Mouse (Mus musculus) liver, embryonic 11.5 days (tissue): ENCODE results near the gene Hps4. TPM values are rescaled to one million over a fixed set of nuclear protein-coding genes. Genes with fewer than 3 reads are reported as not detected.

Source experiments
- ATAC-seq: fragments of 200-750 bp; cut with Nextera tagmentation; replicated peaks from 2 replicates; pipeline ENCODE4 v1.8.0; 2017; ENCODE audit warnings: moderate number of reproducible peaks, mild to moderate bottlenecking, moderate TSS enrichment, moderate library complexity; ENCODE audit not compliant: low FRiP score
- DNase-seq: peaks from one replicate; pipeline ENCODE4 v3.0.0-alpha.2; 2017; ENCODE audit warnings: low spot score
- H3K27ac ChIP-seq: fragments of 300-500 bp; sonication (generic); 2 replicates; pipeline ENCODE4 v1.5.1; 2014; ENCODE audit warnings: mild to moderate bottlenecking, low read depth, low read length, control low read depth
- H3K27me3 ChIP-seq: fragments of 300-500 bp; sonication (generic); replicated peaks from 2 replicates; pipeline ENCODE4 v1.6.1; 2014; ENCODE audit warnings: low read length, mixed read lengths; ENCODE audit not compliant: control insufficient read depth, insufficient read depth
- H3K36me3 ChIP-seq: fragments of 300-500 bp; sonication (generic); 2 replicates; pipeline ENCODE4 v1.6.1; 2014; ENCODE audit warnings: mild to moderate bottlenecking, low read length, moderate library complexity, mixed read lengths; ENCODE audit not compliant: control insufficient read depth, insufficient read depth
- H3K4me1 ChIP-seq: fragments of 300-500 bp; sonication (generic); replicated peaks from 2 replicates; pipeline ENCODE4 v1.6.1; 2014; ENCODE audit warnings: low read length, mixed read lengths; ENCODE audit not compliant: control insufficient read depth, insufficient read depth
- H3K4me2 ChIP-seq: fragments of 300-500 bp; sonication (generic); 2 replicates; pipeline ENCODE4 v1.6.1; 2014; ENCODE audit warnings: mild to moderate bottlenecking, control low read depth, moderate library complexity
- H3K4me3 ChIP-seq: fragments of 300-500 bp; sonication (generic); 2 replicates; pipeline ENCODE4 v1.5.1; 2014; ENCODE audit warnings: low read depth, low read length, control low read depth
- H3K9ac ChIP-seq: fragments of 300-500 bp; sonication (generic); 2 replicates; pipeline ENCODE4 v1.6.1; 2014; ENCODE audit warnings: low read depth, low read length, control low read depth
- H3K9me3 ChIP-seq: fragments of 300-500 bp; sonication (generic); 2 replicates; pipeline ENCODE4 v1.6.1; 2016; ENCODE audit warnings: low read length, inconsistent platforms, mixed read lengths; ENCODE audit not compliant: control insufficient read depth
- WGBS: fragments of 180-500 bp; shearing (Covaris S2); extraction: QIAGEN DNeasy Blood & Tissue Kit; methylation state at CpG from one replicate; pipeline ENCODE4 v1.1.7; 2014; 5-methylcytosine and 5-hydroxymethylcytosine counted together
- polyA plus RNA-seq: library from polyadenylated mRNA; unstranded; fragments of >200 nt; fragmentation: Nextera tagmentation; extraction: Ambion mirVana; gene quantifications from 2 replicates; pipeline ENCODE4 v1.2.1, GENCODE M21; 2014

Gene Hps4
- polyA plus RNA-seq, 1 experiment from 2014 or later, result 32.2 TPM

DNA sequence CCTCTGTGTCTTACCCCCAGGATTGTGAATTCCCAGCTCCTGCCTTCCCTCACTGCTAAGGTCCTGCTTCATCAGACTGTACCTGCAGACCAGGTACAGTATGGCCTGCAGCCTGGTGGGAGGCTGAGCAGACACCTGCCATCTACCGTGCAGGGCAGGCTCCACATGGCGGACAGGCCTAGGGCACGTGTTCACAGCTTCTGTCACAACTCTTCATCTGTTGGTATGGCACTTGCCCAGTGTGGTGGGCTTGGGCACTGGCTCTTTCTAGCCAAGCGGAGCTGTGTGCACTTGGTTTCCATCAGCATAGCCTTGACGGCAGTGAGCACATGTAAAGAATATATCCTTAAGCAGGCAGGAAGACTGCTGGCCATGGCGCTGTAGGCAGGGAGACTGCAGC, 24.0 kb downstream of the Hps4 start:
- WGBS, result 92% methylated on average over 6 of the region's 6 CpGs
- no peak for ATAC-seq
- H3K36me3 ChIP-seq, result peaks cover 22% of the 10 kb centered on the region; the same call in 1 of the 2 replicates

DNA sequence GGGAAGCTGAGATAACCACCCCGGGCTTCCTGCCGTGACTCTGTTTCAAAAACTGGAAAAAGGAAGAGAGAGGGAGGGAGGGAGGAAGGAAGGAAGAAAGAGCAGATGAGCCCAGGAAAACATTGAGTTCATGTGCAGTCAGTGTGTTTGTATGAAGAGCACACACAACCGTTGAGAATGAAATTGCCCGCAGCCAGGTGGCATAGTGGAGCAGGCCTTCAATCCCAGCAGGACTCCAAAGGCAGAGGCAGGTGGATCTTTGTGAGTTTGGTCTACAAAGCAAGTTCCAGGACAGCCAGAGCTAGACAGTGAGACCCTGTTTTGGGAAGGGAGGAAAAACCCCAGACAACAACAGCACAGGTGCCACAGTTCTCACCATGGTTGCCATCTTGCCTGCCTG, 24.5 kb downstream of the Hps4 start:
- Histone ChIP-seq H3K36me3 (peaks cover 19% of the 10 kb centered on the region; the same call in 1 of the 2 replicates), H3K27me3 (no peaks in the 10 kb centered on the region), H3K9ac (no peak overlapping the region), H3K4me3 (no peak overlapping the region), H3K4me1 (no peaks in the 10 kb centered on the region), H3K27ac (no peak overlapping the region), H3K9me3 (no peaks in the 10 kb centered on the region), H3K4me2 (no peak overlapping the region)
- ATAC-seq (no peak), DNase-seq (no peak)
- 85% methylated on average over 4 of the region's 4 CpGs for WGBS

More for the DNA sequence above, 24.0 kb downstream of the Hps4 start:
- Histone ChIP-seq H3K4me1 (no peaks in the 10 kb centered on the region), H3K9ac (no peak overlapping the region), H3K27me3 (no peaks in the 10 kb centered on the region), H3K4me2 (no peak overlapping the region), H3K4me3 (no peak overlapping the region), H3K9me3 (no peaks in the 10 kb centered on the region), H3K27ac (no peak overlapping the region)
- DNase-seq, result no peak

DNA sequence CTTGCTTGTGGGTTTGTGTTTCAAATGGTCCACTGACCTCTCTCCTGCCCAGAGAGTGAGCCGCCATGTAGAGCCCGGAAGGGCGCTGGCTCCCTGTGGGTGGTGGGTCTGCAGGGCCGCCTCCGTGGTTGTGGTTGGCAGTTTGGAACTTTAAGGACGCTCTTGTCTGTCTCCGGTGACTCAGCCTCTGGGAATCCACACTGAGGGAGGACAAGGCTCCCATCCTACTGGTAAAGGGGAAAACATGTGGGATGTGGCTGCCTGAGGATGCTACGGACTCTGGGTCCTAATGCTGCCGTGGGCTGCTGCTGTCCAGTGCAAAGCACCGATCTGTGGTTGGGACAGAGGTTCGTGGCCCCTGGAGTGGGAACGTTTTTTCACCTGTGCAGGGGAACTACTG, 25.0 kb downstream of the Hps4 start:
- H3K4me2 ChIP-seq, result no peak overlapping the region
- no peak overlapping the region for H3K4me3 ChIP-seq
- ATAC-seq (no peak), DNase-seq (no peak)
- WGBS, result 83% methylated on average over 12 of the region's 12 CpGs
- H3K4me1 ChIP-seq, result no peaks in the 10 kb centered on the region
- no peak overlapping the region for H3K27ac ChIP-seq
- no peaks in the 10 kb centered on the region for H3K27me3 ChIP-seq
- no peak overlapping the region for H3K9ac ChIP-seq
- H3K9me3 ChIP-seq, result no peaks in the 10 kb centered on the region
- H3K36me3 ChIP-seq, result peaks cover 22% of the 10 kb centered on the region; the same call in 1 of the 2 replicates

DNA sequence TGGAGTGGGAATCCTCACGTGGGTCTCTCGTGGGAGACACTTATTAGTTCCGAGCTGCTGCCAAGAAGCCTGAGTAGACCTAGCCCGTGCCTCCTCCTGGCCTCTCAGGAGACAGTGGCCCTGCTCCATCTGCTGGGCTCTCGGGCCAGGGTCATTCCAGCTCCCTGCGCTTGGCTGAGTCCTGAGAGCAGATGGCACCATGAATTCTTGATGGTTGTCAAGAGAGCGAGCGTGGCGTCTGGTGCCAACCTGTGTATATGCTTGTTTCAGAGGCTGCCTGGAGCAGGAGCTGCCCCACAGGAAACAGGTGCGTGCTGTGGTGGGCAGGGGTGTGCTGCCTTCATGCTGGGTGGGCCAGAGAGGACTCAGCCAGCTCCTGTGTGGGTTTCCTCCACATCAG, 25.8 kb downstream of the Hps4 start:
- DNase-seq (no peak), ATAC-seq (no peak)
- Histone ChIP-seq H3K9ac (no peak overlapping the region), H3K27ac (no peak overlapping the region), H3K4me2 (no peak overlapping the region), H3K4me1 (no peaks in the 10 kb centered on the region), H3K9me3 (no peaks in the 10 kb centered on the region), H3K27me3 (no peaks in the 10 kb centered on the region), H3K4me3 (no peak overlapping the region), H3K36me3 (peaks cover 19% of the 10 kb centered on the region; the same call in 1 of the 2 replicates)
- 88% methylated on average over 10 of the region's 10 CpGs for WGBS

DNA sequence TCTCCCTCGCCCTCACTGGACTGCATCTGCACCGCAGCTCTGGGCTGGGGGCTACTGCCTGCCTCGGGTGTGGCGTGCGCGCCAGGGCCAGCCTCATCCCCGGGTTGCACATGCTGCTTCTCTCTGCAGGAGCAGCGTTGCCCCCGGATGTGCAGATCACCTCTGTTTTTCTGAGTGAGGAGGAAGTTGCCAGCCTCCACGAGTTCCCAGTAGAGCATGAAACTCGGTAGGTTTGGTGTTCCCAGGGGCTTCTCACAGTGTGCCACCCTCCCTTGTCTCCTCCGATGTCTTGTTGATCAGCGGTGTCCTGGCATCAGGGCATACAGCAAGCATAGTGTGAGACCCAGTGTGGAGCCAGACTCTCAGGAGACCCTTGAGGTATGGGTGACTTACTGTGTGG, 26.4 kb downstream of the Hps4 start:
- WGBS, result 91% methylated on average over 13 of the region's 13 CpGs
- H3K36me3 ChIP-seq, result peaks cover 22% of the 10 kb centered on the region; the same call in 1 of the 2 replicates

DNA sequence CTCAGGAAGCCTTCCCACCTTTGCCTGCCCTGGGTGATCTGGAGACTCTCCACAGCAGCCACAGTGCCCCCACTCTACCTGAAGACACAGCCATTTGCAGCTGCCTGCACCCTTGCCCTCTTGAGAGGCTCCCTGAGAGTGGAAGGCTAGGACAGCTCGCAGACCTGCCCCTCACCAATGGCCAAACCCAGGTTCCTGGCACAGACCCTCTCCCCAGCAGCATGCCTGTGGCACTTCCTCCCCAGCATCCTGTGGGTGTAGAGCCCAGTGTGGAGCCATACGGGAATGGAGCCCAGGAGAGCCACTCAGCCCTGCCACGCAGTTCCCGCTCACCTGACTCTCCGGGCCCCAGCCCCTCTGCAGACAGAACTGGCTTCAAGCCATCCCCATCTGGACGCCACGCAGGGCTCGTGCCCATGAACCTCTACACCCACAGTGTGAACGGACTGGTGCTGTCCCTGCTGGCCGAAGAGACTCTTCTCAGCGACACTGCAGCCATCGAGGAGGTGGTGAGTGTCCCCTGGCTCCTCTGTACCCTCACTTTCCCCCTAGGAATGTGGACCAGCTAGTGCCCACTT, 27.4 kb downstream of the Hps4 start:
- H3K4me3 ChIP-seq, result no peak overlapping the region
- H3K4me1 ChIP-seq, result no peaks in the 10 kb centered on the region
- ATAC-seq, result no peak
- H3K4me2 ChIP-seq, result no peak overlapping the region
- no peak overlapping the region for H3K9ac ChIP-seq
- DNase-seq, result no peak
- H3K36me3 ChIP-seq, result peaks cover 19% of the 10 kb centered on the region; the same call in 1 of the 2 replicates
- 92% methylated on average over 12 of the region's 12 CpGs for WGBS
- H3K9me3 ChIP-seq, result no peaks in the 10 kb centered on the region
- H3K27me3 ChIP-seq, result no peaks in the 10 kb centered on the region
- H3K27ac ChIP-seq, result no peak overlapping the region

More for the DNA sequence above, 26.4 kb downstream of the Hps4 start:
- Histone ChIP-seq H3K27me3 (no peaks in the 10 kb centered on the region), H3K9me3 (no peaks in the 10 kb centered on the region), H3K4me1 (no peaks in the 10 kb centered on the region), H3K4me3 (no peak overlapping the region), H3K4me2 (no peak overlapping the region), H3K9ac (no peak overlapping the region), H3K27ac (no peak overlapping the region)
- ATAC-seq, result no peak
- no peak for DNase-seq

DNA sequence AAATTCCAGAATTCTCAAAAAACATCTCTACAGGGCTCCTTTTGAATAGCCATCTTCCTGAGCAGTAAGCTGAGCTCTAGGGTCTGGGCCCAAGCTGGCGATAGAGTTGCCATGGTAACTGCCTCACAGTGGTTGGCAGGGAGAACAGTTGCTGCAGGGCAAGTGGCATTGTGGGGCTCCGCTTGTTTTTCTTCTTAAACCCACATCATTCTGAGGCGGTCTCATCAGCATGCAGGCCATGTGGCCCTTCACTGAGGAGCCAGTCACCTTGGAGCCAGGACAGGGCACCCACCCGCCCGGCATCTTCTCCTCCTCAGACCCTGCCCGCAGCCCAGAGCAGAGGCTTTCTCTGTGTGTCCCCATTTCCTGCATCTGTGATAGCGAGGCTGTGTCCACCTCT, 29.1 kb downstream of the Hps4 start:
- no peak overlapping the region for H3K4me2 ChIP-seq
- H3K27ac ChIP-seq, result no peak overlapping the region
- no peak for DNase-seq
- H3K27me3 ChIP-seq, result no peaks in the 10 kb centered on the region
- H3K9me3 ChIP-seq, result no peaks in the 10 kb centered on the region
- peaks cover 19% of the 10 kb centered on the region; the same call in 1 of the 2 replicates for H3K36me3 ChIP-seq
- H3K4me3 ChIP-seq, result no peak overlapping the region
- ATAC-seq, result no peak
- peaks cover 5% of the 10 kb centered on the region; the same call in 1 of the 2 replicates for H3K4me1 ChIP-seq
- no peak overlapping the region for H3K9ac ChIP-seq
- 84% methylated on average over 7 of the region's 7 CpGs for WGBS

DNA sequence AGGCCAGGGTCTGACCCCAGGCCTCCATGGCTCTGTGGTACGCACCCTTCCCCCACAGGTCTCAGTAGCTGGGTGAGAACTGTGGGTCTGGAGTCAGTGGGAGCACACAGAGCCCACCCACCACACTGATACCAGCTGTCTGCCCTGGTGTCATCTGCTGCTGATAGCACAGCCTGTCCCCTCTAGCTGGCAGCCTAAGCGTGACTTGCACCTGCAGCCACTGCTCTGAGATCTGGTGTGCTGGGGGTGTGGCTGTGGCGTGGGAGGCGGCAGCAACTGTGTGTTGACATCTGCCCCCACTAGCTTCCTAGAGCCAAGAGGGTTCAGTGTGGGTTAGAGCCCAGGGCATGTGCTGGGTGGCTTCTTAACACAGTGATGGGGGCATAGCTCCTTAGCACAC, 33.2 kb downstream of the Hps4 start:
- Histone ChIP-seq H3K9me3 (no peaks in the 10 kb centered on the region), H3K4me2 (no peak overlapping the region), H3K4me3 (no peak overlapping the region), H3K4me1 (peaks cover 5% of the 10 kb centered on the region; the same call in 1 of the 2 replicates), H3K9ac (no peak overlapping the region), H3K27me3 (no peaks in the 10 kb centered on the region), H3K27ac (no peak overlapping the region), H3K36me3 (peaks cover 15% of the 10 kb centered on the region; the same call in 1 of the 2 replicates)
- DNase-seq (no peak), ATAC-seq (peak; percentile 56)
- WGBS, result 80% methylated on average over 4 of the region's 4 CpGs

DNA sequence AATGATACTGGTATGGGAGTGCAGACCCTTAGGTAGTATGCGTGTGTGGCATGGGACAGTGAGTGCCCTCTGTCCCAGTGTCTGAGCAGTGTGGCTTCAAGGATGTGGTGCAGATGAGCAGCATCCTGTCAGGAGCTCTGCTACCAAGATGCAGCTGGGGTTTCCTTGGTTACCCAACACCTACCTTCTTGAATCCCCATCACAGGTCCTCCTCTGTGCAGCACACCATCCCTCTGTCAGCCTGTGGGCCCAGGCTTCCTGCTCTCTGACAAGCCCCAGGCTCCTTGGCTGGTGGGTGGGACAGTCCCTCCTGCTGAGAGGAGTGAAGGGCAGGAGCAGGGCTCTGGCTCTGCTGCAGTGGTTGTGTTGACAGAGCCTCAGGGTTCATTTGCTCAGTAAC, 34.5 kb downstream of the Hps4 start:
- Histone ChIP-seq H3K36me3 (peaks cover 14% of the 10 kb centered on the region; the same call in 1 of the 2 replicates), H3K4me1 (peaks cover 5% of the 10 kb centered on the region; the same call in 1 of the 2 replicates), H3K4me2 (no peak overlapping the region), H3K9me3 (no peaks in the 10 kb centered on the region), H3K9ac (no peak overlapping the region), H3K27ac (no peak overlapping the region), H3K27me3 (no peaks in the 10 kb centered on the region), H3K4me3 (no peak overlapping the region)
- WGBS, result 100% methylated on average over 1 of the region's 1 CpGs
- DNase-seq, result no peak
- no peak for ATAC-seq
